Mouse (Mus musculus): ENCODE measurements around the gene Cel.
"Not testable (repeated sequence)": the region's sequence is repeated elsewhere in the genome, so short reads cannot be mapped to it uniquely, and the experiment has no call there.

Cel gene

GRCm38 (mm10) chr2:28518231-28518630 is 45.0 kb downstream of the Cel start:
- no peak for DNase-seq (ENCODE audit: low spot score)

- peak; percentile 70 for DNase-seq (ENCODE audit: low spot score)
These were observed 45.8 kb downstream of the Cel start for GRCm38 (mm10) chr2:28517206-28517909.

DNA sequence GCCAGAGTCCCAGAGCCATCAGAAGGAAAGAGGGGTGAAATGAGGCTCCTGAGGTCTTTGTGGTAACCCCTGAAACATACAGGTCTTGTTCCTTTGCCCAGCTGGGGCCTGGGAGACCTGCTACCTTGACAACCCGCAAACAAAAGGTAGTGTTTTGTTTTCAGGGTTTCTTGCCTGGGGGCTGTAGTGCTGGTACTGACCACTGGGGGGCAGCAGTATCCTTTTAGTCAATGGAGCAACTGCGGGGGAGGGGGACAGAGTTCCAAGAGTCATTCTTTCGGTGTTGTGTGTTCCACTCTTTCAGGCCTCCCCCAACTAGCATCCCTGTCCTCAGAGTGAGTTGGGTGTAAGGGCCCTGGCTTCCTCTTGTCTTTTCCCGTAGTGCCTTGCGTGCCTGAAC is 48.7 kb downstream of the Cel start:
- DNase-seq (ENCODE audit: low spot score), result peak; percentile 87

DNA sequence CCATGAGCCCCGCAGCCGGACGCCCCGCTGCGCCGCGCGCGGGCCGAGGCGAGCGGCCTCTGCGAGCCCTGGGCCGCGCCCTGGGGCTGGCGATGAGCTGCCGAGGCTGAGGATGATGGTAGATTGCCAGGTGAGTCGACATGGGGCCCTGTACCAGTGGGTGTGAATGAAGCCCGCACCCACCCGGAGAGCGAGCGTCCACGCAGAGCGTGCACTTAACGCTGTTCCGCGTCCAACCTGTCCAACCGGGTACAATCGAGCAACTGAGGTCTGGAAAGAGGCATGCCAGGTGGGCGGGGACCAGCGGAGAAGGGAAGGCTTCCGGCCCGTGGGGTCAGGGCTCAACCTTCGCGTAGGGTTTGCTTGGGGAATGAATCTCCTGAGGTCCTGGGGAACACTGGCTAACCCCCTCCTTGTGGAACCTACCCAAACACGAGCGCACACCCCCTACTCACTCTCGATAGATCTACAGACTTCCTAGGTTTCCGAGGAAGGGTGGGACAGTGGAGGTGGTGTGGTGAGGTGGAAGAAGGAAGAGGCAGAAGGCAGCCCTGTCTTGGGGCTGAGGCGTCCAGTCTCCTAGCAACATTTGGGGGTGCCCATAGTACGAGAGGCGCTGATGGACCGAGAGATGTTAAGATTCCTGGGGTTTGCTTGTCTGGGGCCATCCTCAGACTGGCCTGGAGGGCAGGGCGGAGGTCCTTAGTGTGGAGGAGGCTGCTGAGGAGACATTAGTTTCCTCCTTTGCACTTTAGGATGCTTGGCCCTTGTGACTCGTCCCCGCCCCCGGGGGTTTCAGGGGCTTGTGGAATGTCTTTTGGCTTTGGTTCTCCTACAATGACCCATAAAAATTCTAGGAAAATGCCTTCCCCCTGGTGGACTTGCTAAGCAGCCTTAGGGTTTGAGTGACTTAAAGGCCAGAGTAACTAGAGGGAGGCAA is 49.5 kb downstream of the Cel start:
- DNase-seq (ENCODE audit: low spot score), result no peak

GRCm38 (mm10) chr2:28512798-28513401 is 50.3 kb downstream of the Cel start, which contains the start of gene Ralgds:
Gene Ralgds, plus strand, starts transcription at chr2:28513125.
- peak; percentile 48 for DNase-seq (ENCODE audit: low spot score)

DNA sequence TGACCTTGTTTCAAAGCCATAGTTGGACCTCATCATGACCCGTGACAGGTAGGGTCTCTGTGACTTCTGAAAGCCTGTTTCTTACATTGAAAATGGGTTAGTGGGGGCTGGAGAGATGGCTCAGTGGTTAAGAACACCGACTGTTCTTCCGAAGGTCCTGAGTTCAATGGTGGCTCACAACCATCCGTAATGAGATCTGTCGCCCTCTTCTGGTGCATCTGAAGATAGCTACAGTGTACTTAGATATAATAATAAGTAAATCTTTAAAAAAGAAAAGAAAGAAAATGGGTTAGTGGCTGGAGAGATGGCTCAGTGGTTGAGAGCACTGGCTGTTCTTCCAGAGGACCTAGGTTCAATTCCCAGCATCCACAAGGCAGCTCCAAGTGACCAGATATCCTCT is 51.6 kb downstream of the Cel start:
- not testable (repeated sequence) for DNase-seq (ENCODE audit: low spot score)

DNA sequence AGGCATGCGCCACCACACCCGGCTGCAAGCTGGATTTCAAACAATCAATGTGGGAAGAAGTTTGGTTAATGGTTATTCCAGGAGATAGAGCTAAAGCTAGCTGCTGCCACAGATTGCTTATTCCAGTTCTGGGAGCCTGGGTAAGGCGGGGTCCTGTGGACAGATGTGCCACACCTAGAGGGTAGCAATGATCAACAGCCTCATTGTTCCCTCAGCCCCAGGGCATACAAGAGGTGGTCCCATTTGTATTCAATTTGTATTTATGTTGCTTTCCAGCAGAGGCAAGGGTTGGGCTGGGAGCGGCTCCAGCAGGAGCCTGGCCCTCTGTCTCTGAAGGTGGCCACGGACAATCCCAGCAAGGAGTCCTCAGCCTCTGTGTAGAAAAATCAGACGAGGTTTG is 56.9 kb downstream of the Cel start:
- DNase-seq (ENCODE audit: low spot score), result no peak

DNA sequence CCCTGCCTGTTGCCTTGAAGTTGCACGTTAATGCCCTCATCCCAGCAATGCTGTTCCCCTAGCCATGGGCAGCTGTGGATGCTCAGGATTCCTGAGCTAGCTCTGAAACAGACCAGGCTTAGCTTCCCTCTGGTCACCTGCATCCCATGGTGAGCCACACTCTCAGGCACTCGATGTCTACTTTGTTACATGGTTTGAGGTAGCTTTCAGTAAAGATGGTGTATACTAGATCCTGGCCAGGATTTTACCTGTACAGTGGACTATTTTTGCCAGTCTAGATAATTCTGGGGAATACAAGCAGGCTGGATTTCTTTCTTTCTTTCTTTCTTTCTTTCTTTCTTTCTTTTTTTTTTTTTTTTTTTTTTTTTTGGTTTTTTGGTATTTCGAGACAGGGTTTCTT is 57.4 kb downstream of the Cel start, which contains the start of gene Gm10134:
Gene Gm10134, plus strand, starts transcription at position 301 of the 400 bp plus-strand sequence.
- DNase-seq (ENCODE audit: low spot score), result no peak
